Mouse (Mus musculus) T-helper 2 cell (primary cell): Measurements from ENCODE around the gene Trh.

ENCODE experiments used
- in situ Hi-C: fragments of 300-600 bp; cut with MboI, MseI; formaldehyde crosslinking; loops from one replicate; pipeline ENCODE4 v1.15.1; 2025; ENCODE audit warnings: high pct_unique_total_duplicates

The Trh gene

DNA sequence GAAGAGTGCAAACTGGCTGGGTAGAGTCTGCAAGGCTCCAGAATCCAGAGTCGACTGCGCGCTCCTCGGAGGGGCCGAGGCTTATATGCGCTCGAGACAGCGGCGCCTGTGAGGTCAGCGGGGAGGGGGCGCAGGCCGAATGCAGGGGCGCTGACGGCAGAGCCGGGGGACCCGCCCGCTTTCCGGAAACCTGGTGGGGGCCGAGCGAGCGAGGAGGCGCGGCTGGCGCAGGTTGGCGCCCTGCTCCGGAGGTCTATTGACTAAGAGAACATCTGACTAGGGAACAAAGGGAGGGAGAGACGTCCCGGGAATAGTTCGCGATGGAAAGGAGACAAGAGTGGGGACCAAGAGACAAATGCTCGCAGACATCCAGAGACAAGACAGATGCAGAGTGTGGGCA, at the start of gene Trh:
TSS of gene Trh (minus strand) at position 60 of the 400 bp plus-strand sequence.
- in situ Hi-C loops: no loop called here

DNA sequence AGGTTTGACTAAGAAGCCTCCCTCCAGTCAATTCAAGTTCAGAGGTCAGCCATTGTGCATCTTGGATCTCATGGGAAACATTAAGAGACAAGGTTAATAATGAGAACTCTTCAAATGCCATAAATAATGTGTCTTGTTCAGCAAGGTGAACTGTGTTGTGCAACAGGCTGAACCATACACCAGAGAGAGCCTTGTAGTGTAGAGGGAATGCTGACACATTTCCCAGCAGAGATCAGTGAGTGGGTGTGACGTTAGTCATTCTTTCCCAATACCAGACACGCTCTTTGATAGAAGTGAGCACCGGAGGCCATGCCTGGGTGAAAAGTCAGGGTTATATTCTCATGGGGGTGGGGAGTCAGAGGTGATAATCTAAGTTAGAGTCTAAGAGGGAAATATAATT, 46.4 kb upstream of the Trh start:
- in situ Hi-C loops: no loop called here

DNA sequence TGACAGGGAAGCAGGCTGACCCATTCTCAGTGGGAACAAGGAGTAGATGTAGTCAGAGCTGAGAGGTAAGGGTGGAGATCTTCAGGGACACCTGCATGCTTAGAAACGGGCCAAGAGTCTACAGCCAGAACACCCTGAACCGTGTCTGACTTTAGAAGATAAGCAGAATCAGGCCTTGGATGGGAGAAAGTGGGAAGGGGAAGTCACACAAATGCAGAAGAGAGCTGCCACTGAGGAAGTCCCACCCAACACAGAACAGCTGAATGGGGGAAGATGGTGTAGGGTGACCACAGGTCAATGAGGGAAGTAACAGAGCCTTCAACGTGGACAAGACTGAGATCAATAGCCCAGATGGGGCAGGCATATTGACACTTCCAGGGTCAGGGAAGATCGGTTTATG, 42.4 kb upstream of the Trh start:
- in situ Hi-C loops: loop anchor here (10.0 kb wide), 1 partner anchor 1882 kb away; no protein-coding TSS in a partner anchor

DNA sequence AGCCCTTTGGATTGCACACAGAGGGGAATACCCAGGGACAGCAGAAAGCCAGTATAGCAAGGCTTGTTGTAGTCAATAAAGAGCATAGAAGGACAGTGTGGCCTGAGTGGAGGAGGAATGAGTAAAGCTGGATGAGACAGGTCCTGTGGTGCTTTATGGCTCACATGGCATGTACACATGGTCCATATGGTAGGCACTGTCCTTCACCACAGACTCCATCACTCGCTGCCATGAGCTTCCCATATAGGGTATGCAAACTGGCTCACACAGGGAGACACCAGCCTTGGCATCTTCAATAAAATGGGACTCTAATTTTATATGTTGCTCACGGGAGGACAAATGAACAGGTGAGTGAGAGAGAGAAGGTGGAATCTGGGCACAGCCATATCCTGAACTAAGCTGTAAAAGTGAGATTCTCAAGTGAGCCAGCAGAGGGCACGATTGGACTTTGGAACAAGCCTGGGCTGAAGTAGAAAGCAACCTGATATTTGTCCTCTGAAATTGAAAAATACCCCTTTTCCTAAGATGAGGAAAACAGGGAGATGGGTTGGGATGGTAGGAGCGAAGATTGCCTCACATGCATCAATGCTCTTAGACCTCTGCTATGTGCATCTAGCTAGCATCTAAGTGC, 41.9 kb upstream of the Trh start:
- in situ Hi-C loops: loop anchor here (10.0 kb wide), 1 partner anchor 1882 kb away; no protein-coding TSS in a partner anchor

DNA sequence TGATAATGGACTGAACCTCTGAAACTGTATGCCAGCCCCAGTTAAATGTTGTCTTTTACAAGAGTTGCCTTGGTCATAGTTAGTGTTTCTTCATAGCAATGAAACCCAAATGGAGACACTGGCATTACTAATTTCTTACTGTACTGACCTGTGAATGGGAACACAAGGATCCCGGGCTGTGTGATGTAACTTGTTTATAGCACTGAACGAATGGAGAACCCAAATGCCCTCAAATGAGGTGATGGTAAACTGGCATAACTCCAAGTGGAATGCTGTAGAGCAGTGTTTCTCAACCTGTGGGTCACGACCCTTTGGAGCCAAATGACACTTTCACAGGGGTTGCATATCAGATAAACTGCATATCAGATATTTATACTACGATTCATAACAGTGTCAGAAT, 41.1 kb upstream of the Trh start:
- in situ Hi-C loops: loop anchor here (10.0 kb wide), 1 partner anchor 1881 kb away; no protein-coding TSS in a partner anchor

DNA sequence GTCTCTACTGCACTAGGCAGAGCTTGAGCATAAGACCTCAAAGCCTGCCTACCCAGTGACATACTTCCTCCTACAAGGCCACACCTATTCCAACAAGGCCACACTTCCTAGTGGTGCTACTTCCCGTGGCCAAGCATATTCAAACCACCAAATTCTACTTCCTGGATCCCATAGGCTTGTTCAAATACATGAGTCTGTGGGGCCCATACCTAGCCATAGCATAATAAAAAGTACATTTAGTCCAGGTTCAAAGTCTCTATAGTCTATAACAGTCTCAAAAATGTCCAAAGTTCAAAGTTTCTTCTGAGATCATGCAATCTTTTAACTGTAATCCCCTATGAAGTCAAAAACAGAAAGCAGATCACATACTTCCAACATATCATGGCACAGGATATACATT, 32.7 kb upstream of the Trh start:
- in situ Hi-C loops: no loop called here

DNA sequence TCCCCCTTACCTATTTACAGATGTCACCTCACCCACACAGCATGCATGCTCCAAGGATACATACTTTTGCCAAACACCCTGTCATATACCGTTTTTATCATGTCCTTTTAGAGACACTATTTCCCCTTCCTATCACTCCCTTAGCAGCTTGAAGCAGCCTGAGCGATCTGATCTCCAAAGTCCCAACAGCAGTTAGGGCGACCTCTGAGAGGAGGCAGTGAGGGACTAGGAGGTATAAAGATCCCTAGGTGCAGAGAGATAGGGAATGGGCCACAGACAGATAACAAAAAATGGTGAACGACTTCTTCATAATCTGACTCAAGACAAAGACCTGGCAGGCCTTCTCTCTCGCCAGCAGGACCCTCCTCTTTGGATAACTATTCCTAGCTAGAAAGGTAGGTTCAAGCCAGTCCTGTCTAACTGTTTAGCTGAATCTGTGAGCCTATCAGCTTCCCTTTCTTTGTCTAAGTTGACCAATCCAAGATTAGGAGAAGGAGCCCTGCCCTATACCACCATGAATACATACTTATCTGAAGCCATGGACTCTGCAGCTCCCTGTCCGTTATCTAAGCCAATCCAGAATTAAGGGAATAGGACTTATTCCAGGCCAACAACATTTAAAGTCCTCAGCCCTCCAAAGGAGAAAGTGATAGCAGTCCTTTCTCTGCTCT, 29.3 kb upstream of the Trh start:
- in situ Hi-C loops: no loop called here

DNA sequence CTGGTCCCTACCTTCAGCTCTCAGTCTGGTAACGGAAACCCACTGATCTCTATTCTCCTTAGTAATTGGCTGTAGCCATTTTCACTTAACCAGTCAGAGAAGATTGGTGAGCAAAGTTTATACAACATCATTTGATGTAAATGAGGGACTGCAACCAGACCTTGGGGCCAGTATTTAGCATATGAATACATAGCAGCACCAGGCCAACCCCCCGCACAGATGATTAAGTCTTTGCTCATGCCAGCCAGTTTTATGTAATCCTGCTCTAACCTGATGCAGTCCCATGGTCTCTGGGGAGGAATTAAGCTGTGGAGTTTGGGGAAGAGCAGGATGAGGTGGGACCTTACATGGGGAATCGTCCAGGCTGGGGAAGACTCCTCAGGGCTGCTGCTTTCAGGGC, 28.2 kb upstream of the Trh start:
- in situ Hi-C loops: no loop called here

DNA sequence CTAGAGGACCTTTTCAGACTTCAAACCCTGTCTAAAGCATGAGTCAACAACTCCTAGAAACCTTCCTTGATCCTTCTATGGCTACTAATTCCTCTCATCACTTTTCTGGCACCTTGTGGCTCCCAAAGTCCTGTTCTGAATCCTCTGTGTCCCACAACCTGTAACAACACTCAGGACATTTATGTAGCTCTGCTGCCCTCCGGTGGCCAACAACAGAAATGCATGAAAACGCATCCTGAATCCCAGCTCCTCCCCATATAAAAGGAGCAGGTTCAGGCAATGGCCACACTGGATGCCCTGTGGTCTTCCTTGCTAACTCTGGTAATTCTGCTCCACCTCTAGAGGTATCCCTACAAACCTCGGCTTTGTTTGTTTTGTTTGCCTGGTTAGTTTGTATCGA, 24.6 kb upstream of the Trh start:
- in situ Hi-C loops: no loop called here

DNA sequence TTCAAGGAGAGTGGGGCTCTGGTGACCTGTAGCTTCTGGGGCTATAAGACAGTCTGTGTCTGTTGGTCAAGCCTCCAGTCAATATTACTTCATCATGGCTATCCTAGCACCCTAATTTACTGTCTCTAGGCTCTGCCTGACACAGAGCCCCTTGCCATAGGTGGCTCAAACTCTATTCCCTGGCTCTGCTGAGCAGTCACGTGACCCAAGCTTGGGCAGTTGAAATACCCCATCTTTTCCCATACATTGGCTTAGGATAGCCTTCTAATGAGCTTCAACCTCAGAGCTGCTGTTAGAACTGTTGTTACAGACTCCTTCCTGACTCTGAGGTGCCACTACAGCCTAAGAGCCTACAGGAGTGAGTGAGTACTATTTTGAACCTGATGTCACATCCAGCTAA, 23.6 kb upstream of the Trh start:
- in situ Hi-C loops: no loop called here

DNA sequence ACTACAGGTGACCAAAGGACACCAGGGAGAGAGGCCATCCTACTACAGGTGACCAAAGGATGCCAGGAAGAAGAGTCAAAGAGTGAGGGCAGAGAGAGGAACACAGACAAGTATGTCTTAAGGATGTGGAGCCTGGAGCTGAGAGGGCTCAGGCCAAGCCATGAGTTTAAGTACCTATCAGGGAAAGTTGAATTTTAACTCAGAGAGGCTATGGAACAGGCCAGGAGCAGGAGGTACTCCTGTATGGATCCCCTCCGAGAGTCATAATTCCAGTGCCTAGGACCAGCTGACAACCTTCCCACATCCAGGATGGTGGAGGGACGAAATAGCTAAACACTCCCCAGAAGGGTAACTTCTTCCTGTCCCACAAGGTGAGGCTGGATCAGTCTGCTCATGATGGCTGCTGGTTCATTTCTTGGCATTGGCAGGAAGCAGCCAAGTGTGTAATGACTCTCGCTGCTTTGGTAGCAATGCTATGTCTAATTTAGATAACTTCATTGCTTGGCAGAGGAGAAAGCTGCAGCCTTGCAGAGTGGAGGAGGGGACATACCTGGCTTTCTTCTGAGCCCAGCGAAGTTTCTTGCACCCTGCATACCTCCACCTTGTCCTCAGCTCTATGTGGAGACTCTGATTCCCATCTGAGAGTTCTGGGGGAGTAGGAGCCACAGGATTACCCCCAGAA, 16.9 kb upstream of the Trh start:
- in situ Hi-C loops: no loop called here

DNA sequence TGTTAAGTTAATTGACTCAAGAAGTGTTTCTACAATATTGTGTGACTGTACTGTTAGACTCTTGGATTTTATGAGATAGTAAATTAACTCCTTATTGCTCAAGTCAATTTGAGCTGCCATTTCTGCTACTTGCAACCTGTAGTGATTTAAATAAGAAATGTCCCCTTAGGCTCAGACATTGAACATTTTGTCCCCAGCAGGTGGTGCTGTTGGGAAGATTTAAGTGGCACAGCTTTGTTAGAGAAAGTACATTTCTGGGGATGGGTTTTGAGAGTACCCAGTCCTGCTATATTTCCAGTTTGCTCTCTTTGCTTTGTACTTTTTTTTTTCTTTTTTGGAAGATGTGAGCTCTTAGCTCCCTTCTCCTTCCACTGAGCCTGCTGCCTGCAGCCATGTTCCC, 10.9 kb upstream of the Trh start:
- in situ Hi-C loops: no loop called here

DNA sequence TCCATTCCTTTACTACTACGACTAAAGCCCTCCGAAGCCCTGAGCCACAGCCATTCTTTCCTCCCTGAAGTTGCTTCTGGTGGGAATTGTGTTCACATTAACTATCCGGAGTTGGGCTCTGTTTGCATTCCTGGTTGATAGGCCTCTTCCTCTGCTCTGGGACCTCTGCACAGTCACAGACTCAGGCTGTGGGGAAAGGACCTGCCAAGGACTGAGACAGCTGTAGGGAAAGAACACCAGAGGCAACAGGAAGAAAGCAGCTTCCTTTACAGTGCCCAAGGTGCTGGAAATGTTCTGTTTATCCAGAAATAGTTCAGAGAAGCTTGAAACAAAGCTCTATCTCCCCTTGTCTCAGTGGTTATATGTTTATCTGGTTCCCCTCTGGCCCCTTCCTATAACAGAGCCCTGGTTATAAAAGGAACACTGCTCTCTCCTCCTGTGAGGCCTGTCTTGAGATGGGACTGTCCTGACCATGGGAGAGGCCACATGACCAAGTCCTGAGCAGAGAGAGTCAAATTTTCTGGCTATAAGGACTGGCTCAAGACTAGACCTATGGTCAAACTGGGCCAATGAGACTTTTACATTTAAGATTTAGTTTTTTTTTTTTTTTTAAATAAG, 8.9 kb upstream of the Trh start:
- in situ Hi-C loops: no loop called here

DNA sequence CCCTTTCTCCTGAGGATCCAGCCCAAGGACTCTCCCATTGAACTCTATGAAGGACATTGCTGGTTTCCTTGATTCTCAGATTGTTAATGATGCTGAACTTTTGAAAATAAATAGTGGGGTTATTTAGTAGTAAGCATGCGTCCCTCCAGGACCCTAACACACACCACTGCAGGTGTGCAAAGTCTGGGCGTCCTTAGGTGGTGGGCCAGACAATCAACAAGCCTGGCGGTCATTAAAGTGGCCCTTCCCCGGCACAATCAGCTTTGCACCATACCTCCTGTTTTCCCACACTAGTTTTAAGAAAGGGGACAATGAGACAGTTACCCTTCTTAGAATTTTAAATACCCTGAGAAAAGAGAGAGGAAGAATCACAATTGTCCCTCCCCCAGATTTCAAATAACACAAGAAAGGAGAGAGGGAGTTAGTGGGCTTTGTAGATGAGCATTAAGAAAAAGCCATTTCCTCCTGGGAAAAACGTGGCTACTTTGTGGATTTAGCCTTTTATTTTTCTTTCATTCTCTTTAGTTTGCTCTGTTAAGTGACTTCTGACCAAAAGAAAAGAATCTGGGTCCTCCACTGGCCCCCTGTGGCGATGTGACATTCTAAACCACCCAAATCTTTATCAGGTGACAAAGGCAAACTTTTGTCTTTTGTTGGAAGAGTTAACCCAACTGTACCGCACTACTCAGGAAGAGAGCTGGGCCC, 2.9 kb upstream of the Trh start:
- in situ Hi-C loops: no loop called here

DNA sequence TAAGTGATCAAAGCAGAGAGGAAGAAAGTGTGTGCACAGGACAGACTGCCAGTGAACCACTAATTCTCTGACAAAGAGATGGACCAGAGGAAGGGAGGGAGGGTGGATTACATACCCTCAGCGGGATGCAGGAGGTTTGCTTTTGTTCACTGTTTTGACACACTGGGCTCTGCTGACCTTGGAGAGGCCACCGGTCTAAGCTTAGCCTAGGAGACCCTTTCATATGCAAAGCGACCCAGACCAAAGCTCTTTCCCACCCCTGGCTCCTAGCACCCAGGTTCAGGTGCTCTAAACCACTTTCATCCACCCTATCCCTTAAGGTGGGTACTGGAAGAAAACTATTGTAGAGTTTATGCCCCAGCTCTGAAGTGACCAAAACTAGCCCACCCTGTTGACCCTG, 1.9 kb upstream of the Trh start:
- in situ Hi-C loops: no loop called here

DNA sequence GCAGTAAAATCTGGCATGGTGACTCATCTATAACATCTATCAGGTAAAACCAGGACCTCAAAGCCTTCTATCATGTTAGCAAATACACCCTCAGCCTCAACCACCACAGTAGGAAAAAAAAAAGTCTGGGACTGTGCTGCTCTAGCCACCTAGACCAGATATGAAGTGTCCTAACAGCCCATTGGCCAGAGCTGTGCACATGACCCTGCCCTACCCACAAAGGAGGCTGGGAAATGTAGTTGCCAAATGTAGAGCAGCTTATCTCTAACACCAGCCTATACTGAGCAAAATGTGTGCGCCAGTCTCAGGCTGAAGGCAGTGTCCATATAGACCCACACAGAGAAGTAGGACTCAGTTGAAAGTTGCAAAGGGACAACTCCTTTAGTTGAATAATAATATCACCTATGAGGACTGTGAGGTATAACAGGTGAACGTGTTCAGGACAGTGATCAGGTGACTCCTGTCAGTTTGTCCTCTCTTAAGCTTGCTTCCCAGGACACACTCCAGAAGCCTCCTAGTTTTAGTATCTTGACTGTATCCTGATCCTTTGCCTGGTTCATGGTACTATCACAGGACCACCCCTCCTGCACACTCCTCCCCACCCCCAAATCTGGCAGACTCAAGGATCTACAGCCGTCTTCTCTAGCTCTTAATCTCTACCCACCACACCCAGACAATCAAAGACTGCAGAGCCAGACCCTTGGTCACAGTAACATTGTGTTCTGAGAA, 3.1 kb downstream of the Trh start:
- in situ Hi-C loops: no loop called here

DNA sequence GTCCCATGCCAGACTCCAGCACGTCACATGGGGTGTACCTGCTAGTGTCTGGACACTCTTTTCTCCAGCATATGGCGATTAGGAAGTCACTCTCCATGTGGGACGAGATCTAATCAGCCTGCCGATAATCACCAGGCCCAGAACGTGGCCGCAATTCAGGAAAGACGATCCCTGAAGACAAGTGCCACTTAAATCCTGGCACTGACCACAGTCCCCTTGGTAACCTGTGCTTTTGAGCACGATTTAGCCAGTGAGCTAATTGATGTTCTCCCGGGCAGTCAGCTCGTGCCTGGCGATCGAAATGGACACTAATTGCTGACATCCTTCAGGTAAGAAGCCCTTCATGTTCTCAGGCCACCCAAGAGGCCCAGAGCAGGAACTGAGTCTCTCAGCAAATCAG, 9.4 kb downstream of the Trh start:
- in situ Hi-C loops: no loop called here

DNA sequence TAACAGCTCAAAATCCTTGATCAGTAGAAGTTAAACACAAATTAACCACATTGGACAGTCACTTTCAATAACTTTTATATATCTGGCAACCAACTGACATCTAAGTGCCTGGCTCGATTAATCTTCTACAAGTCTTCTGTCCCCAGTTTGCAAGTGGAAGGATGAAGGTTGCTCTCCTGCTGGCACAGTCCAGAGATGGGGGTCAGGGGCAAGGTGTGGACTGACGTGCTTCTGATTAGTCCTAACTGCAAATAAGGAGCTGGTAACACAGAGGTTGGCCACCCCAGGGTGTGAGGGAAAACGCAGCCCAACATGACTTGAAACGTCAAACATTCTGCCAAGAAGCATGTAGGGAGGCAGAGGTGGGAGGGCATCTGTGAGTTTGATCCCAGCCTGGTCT, 12.7 kb downstream of the Trh start:
- in situ Hi-C loops: no loop called here

DNA sequence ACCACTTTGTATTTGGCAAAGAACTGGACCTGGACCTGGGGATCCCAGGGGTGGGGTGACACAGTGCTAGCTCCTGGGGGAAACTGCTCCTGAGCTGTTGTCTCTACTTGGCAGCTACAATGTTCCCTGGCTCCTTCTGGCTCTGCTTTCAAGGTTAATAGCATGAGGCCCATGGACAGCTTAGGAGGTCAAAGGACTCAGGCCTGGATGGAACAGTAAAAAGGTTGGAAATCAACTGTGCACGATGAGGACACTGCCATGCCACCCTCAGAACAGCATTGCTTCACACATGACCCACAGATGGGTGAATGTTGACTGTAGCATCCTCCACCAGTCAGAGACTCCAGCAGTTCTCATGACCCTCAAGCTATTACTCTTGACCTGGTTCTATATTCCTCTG, 13.1 kb downstream of the Trh start:
- in situ Hi-C loops: no loop called here

DNA sequence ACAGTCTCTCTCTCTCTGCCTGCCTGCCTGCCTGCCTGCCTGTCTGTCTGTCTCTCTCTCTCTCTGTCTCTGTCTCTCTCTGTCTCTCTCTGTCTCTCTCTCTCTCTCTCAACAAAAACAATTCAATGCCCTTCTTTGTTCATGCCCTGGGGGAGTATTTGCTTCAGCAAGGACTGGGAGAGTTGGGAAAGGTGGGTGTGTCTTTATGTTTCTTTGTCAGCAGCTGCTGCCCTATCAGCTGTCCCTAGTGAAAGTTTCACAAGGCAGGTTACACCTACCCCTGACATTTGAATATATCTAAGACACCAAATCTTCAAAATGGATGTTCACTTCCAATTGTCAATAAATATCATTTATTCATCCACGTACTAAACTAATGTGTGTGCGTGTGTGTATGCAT, 14.9 kb downstream of the Trh start:
- in situ Hi-C loops: no loop called here

DNA sequence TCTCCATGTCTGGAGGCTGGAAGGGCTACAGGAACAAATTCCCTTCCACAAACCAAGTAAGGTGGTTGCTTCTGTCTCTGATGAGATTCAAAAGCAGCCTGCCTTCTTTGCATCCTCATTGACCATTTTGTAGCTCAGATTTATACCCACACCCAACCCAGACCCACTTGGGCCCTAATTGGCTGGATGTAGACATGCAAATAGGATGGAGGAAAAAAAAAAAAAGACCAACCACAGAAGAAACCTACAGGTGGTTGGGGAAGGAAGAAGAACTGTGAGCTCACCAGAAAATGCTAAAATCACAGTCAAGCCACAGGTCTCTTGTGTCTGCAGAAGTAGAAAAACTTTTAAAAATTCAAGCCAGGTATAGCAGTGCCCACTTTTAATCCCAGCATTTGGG, 15.3 kb downstream of the Trh start:
- in situ Hi-C loops: no loop called here
